Mouse (Mus musculus) thymus, postnatal 4 days (tissue): ENCODE measurements at regions not wholly inside any gene's neighbourhood (a gene's known extent, or its start where the extent isn't known, plus 50 kb on each side); places are given as distances from the start of the nearest gene placed in this dataset.

Source experiments
- DNase-seq: peaks from one replicate; pipeline ENCODE4 v3.0.0; 2021

GRCm38 (mm10) chr5:75828332-75828731 is 149.9 kb downstream of the Kdr start:
- DNase-seq, result no peak

GRCm38 (mm10) chr5:75826283-75827098 is 151.8 kb downstream of the Kdr start:
- no peak for DNase-seq

- DNase-seq, result no peak
Observed at GRCm38 (mm10) chr5:75825576-75825975, 152.7 kb downstream of the Kdr start.

- no peak for DNase-seq
Observed at GRCm38 (mm10) chr5:75824660-75825059, 153.6 kb downstream of the Kdr start.

GRCm38 (mm10) chr5:75823646-75824045 is 154.6 kb downstream of the Kdr start:
- DNase-seq, result no peak

- DNase-seq, result no peak
Observed at GRCm38 (mm10) chr5:75817396-75817795, 160.9 kb downstream of the Kdr start.

- DNase-seq, result no peak
Observed at GRCm38 (mm10) chr5:75814393-75814984, 163.8 kb downstream of the Kdr start.

GRCm38 (mm10) chr5:75812686-75813085 is 165.6 kb downstream of the Kdr start:
- DNase-seq, result no peak

GRCm38 (mm10) chr5:75808551-75809332 is 169.5 kb downstream of the Kdr start:
- DNase-seq, result peak; percentile 58

GRCm38 (mm10) chr5:75805011-75805410 is 173.2 kb downstream of the Kdr start:
- DNase-seq, result no peak

- no peak for DNase-seq
Observed at GRCm38 (mm10) chr5:75804340-75804739, 173.9 kb downstream of the Kdr start.

GRCm38 (mm10) chr5:75803012-75803411 is 175.2 kb downstream of the Kdr start:
- no peak for DNase-seq

- DNase-seq, result no peak
Observed at GRCm38 (mm10) chr5:75800040-75800989, 177.9 kb downstream of the Kdr start.

- DNase-seq, result no peak
Observed at GRCm38 (mm10) chr5:75799627-75800026, 178.6 kb downstream of the Kdr start.

- no peak for DNase-seq
Observed at GRCm38 (mm10) chr5:75793184-75793583, 185.1 kb downstream of the Kdr start.

- DNase-seq, result peak; percentile 40
Observed at GRCm38 (mm10) chr5:75791738-75792137, 186.5 kb downstream of the Kdr start.

- DNase-seq, result no peak
Observed at GRCm38 (mm10) chr5:75788087-75788486, 190.2 kb downstream of the Kdr start.

GRCm38 (mm10) chr5:75786196-75786595 is 192.1 kb downstream of the Kdr start:
- no peak for DNase-seq

- DNase-seq, result no peak
Observed at GRCm38 (mm10) chr5:75784998-75785593, 193.2 kb downstream of the Kdr start.

GRCm38 (mm10) chr5:75770592-75770991 is 195.9 kb downstream of the Kit start:
- no peak for DNase-seq

GRCm38 (mm10) chr5:75767213-75767612 is 192.5 kb downstream of the Kit start:
- DNase-seq, result no peak

- no peak for DNase-seq
Observed at GRCm38 (mm10) chr5:75762374-75762773, 187.7 kb downstream of the Kit start.
